Mouse (Mus musculus) kidney, adult 2 months (tissue): ENCODE data around the gene Hdac4.

Source experiments
- CTCF ChIP-seq: fragments of 200-500 bp; conservative IDR thresholded peaks from 2 replicates; pipeline ENCODE4 v1.5.1; 2011; ENCODE audit warnings: low read depth, mild to moderate bottlenecking, control low read depth, low read length, moderate library complexity, mixed read lengths; ENCODE audit not compliant: insufficient read depth, insufficient read length
- POLR2A ChIP-seq: fragments of 200-500 bp; IDR thresholded peaks from one replicate; pipeline ENCODE4 v1.6.1; 2011; ENCODE audit warnings: low read depth, low read length, control low read depth

DNA sequence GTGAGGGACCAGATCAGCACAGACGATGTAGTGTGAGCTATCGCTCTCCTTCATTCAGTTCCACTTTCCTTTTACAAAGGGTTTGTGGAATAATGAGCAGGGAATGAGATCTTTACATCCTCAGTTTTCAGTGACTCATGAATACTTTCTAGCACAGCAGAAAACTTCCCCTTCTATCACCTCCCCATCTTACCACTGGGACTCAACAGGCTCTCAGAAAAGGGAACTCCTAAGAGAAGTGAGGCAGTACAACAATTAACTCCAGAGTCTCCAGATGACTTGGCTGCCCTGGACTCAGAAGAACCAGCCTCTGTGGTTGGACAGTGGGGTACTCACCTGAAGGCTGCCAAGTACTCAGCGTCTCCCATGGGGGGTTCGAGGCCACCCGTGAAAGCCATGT lies 240.5 kb downstream of the Hdac4 start:
- TF ChIP-seq POLR2A = no peak
- TF ChIP-seq CTCF = no peak
